Mouse (Mus musculus): ENCODE data around the gene Sucnr1. TPM values are rescaled to one million over a fixed set of nuclear protein-coding genes. Genes with fewer than 3 reads are reported as not detected.

Sucnr1 gene
- polyA plus RNA-seq, 1 experiment from 2014 or later, result 0.05 TPM

GRCm38 (mm10) chr3:60080572-60080971, 1.1 kb upstream of the Sucnr1 start:
- Histone ChIP-seq H3K4me1 (ENCODE audit: control insufficient read depth, low read depth, low read length) (no peaks in the 10 kb centered on the region), H3K27me3 (ENCODE audit: control insufficient read depth, insufficient read depth, low read depth, low read length) (no peaks in the 10 kb centered on the region), H3K9me3 (replicated peaks; ENCODE audit: control insufficient read depth, low read length) (no peaks in the 10 kb centered on the region), H3K27ac (ENCODE audit: low read length) (no peak overlapping the region), H3K4me3 (ENCODE audit: low read depth, low read length) (no peak overlapping the region), H3K9ac (ENCODE audit: low read depth, low read length) (no peak overlapping the region), H3K4me2 (ENCODE audit: low read depth, low read length) (no peak overlapping the region), H3K36me3 (ENCODE audit: control insufficient read depth, insufficient read depth) (no peaks in the 10 kb centered on the region)
- no peak for ATAC-seq (ENCODE audit: low read depth)
- WGBS (ENCODE audit: insufficient replicate concordance), result 17% methylated on average over 4 of the region's 4 CpGs

- Histone ChIP-seq H3K4me3 (ENCODE audit: low read depth, low read length) (no peak overlapping the region), H3K4me1 (ENCODE audit: control insufficient read depth, low read depth, low read length) (no peaks in the 10 kb centered on the region), H3K4me2 (ENCODE audit: low read depth, low read length) (no peak overlapping the region), H3K27ac (ENCODE audit: low read length) (no peak overlapping the region), H3K9ac (ENCODE audit: low read depth, low read length) (no peak overlapping the region), H3K9me3 (replicated peaks; ENCODE audit: control insufficient read depth, low read length) (no peaks in the 10 kb centered on the region), H3K36me3 (ENCODE audit: control insufficient read depth, insufficient read depth) (no peaks in the 10 kb centered on the region), H3K27me3 (ENCODE audit: control insufficient read depth, insufficient read depth, low read depth, low read length) (no peaks in the 10 kb centered on the region)
- 70% methylated on average over 3 of the region's 3 CpGs for WGBS (ENCODE audit: insufficient replicate concordance)
- no peak for ATAC-seq (ENCODE audit: low read depth)
Observed at GRCm38 (mm10) chr3:60082746-60083145, 1.1 kb downstream of the Sucnr1 start.

- Histone ChIP-seq H3K9me3 (replicated peaks; ENCODE audit: control insufficient read depth, low read length) (no peaks in the 10 kb centered on the region), H3K4me2 (ENCODE audit: low read depth, low read length) (no peak overlapping the region), H3K27me3 (ENCODE audit: control insufficient read depth, insufficient read depth, low read depth, low read length) (no peaks in the 10 kb centered on the region), H3K36me3 (ENCODE audit: control insufficient read depth, insufficient read depth) (no peaks in the 10 kb centered on the region), H3K4me1 (ENCODE audit: control insufficient read depth, low read depth, low read length) (no peaks in the 10 kb centered on the region), H3K27ac (ENCODE audit: low read length) (no peak overlapping the region), H3K9ac (ENCODE audit: low read depth, low read length) (no peak overlapping the region), H3K4me3 (ENCODE audit: low read depth, low read length) (no peak overlapping the region)
- WGBS (ENCODE audit: insufficient replicate concordance), result 43% methylated on average over 2 of the region's 2 CpGs
- no peak for ATAC-seq (ENCODE audit: low read depth)
Observed at GRCm38 (mm10) chr3:60085729-60086128, 4.1 kb downstream of the Sucnr1 start.

- 61% methylated on average over 8 of the region's 8 CpGs for WGBS (ENCODE audit: insufficient replicate concordance)
- H3K9me3 ChIP-seq (replicated peaks; ENCODE audit: control insufficient read depth, low read length), result no peaks in the 10 kb centered on the region
- H3K4me1 ChIP-seq (ENCODE audit: control insufficient read depth, low read depth, low read length), result no peaks in the 10 kb centered on the region; the same call in 1 of the 2 replicates
- no peak overlapping the region for H3K9ac ChIP-seq (ENCODE audit: low read depth, low read length)
- no peak overlapping the region for H3K4me3 ChIP-seq (ENCODE audit: low read depth, low read length)
- ATAC-seq (ENCODE audit: low read depth), result no peak
- no peaks in the 10 kb centered on the region for H3K27me3 ChIP-seq (ENCODE audit: control insufficient read depth, insufficient read depth, low read depth, low read length)
- H3K27ac ChIP-seq (ENCODE audit: low read length), result no peak overlapping the region
- H3K4me2 ChIP-seq (ENCODE audit: low read depth, low read length), result no peak overlapping the region
- no peaks in the 10 kb centered on the region for H3K36me3 ChIP-seq (ENCODE audit: control insufficient read depth, insufficient read depth)
Observed at GRCm38 (mm10) chr3:60091321-60091720, 9.7 kb downstream of the Sucnr1 start.

GRCm38 (mm10) chr3:60094386-60095156, 12.9 kb downstream of the Sucnr1 start:
- H3K4me1 ChIP-seq (ENCODE audit: control insufficient read depth, low read depth, low read length), result no peaks in the 10 kb centered on the region; the same call in 1 of the 2 replicates
- peak; percentile 87 for ATAC-seq (ENCODE audit: low read depth)
- H3K4me2 ChIP-seq (ENCODE audit: low read depth, low read length), result no peak overlapping the region
- H3K9me3 ChIP-seq (replicated peaks; ENCODE audit: control insufficient read depth, low read length), result no peaks in the 10 kb centered on the region
- no peaks in the 10 kb centered on the region for H3K27me3 ChIP-seq (ENCODE audit: control insufficient read depth, insufficient read depth, low read depth, low read length)
- no peaks in the 10 kb centered on the region for H3K36me3 ChIP-seq (ENCODE audit: control insufficient read depth, insufficient read depth)
- H3K9ac ChIP-seq (ENCODE audit: low read depth, low read length), result no peak overlapping the region
- WGBS (ENCODE audit: insufficient replicate concordance), result 21% methylated on average over 2 of the region's 2 CpGs
- H3K4me3 ChIP-seq (ENCODE audit: low read depth, low read length), result no peak overlapping the region
- H3K27ac ChIP-seq (ENCODE audit: low read length), result peak overlapping the region; percentile 73

GRCm38 (mm10) chr3:60096941-60097340, 15.3 kb downstream of the Sucnr1 start:
- H3K4me2 ChIP-seq (ENCODE audit: low read depth, low read length), result no peak overlapping the region
- H3K9me3 ChIP-seq (replicated peaks; ENCODE audit: control insufficient read depth, low read length), result no peaks in the 10 kb centered on the region
- H3K4me3 ChIP-seq (ENCODE audit: low read depth, low read length), result no peak overlapping the region
- WGBS (ENCODE audit: insufficient replicate concordance), result 57% methylated on average over 3 of the region's 3 CpGs
- H3K36me3 ChIP-seq (ENCODE audit: control insufficient read depth, insufficient read depth), result no peaks in the 10 kb centered on the region
- no peaks in the 10 kb centered on the region; the same call in 1 of the 2 replicates for H3K4me1 ChIP-seq (ENCODE audit: control insufficient read depth, low read depth, low read length)
- no peak overlapping the region for H3K27ac ChIP-seq (ENCODE audit: low read length)
- H3K27me3 ChIP-seq (ENCODE audit: control insufficient read depth, insufficient read depth, low read depth, low read length), result no peaks in the 10 kb centered on the region
- no peak for ATAC-seq (ENCODE audit: low read depth)
- H3K9ac ChIP-seq (ENCODE audit: low read depth, low read length), result no peak overlapping the region

GRCm38 (mm10) chr3:60097485-60097884, 15.8 kb downstream of the Sucnr1 start:
- no peaks in the 10 kb centered on the region for H3K9me3 ChIP-seq (replicated peaks; ENCODE audit: control insufficient read depth, low read length)
- no peaks in the 10 kb centered on the region for H3K27me3 ChIP-seq (ENCODE audit: control insufficient read depth, insufficient read depth, low read depth, low read length)
- ATAC-seq (ENCODE audit: low read depth), result no peak
- no peak overlapping the region for H3K9ac ChIP-seq (ENCODE audit: low read depth, low read length)
- no peak overlapping the region for H3K27ac ChIP-seq (ENCODE audit: low read length)
- 70% methylated on average over 2 of the region's 2 CpGs for WGBS (ENCODE audit: insufficient replicate concordance)
- no peak overlapping the region for H3K4me3 ChIP-seq (ENCODE audit: low read depth, low read length)
- no peaks in the 10 kb centered on the region for H3K36me3 ChIP-seq (ENCODE audit: control insufficient read depth, insufficient read depth)
- H3K4me2 ChIP-seq (ENCODE audit: low read depth, low read length), result no peak overlapping the region
- no peaks in the 10 kb centered on the region; the same call in 1 of the 2 replicates for H3K4me1 ChIP-seq (ENCODE audit: control insufficient read depth, low read depth, low read length)

- Histone ChIP-seq H3K4me3 (ENCODE audit: low read depth, low read length) (no peak overlapping the region), H3K36me3 (ENCODE audit: control insufficient read depth, insufficient read depth) (no peaks in the 10 kb centered on the region), H3K4me2 (ENCODE audit: low read depth, low read length) (no peak overlapping the region), H3K9ac (ENCODE audit: low read depth, low read length) (no peak overlapping the region), H3K27me3 (ENCODE audit: control insufficient read depth, insufficient read depth, low read depth, low read length) (no peaks in the 10 kb centered on the region), H3K9me3 (replicated peaks; ENCODE audit: control insufficient read depth, low read length) (no peaks in the 10 kb centered on the region), H3K4me1 (ENCODE audit: control insufficient read depth, low read depth, low read length) (no peaks in the 10 kb centered on the region; the same call in 1 of the 2 replicates), H3K27ac (ENCODE audit: low read length) (no peak overlapping the region)
- WGBS (ENCODE audit: insufficient replicate concordance), result 47% methylated on average over 1 of the region's 1 CpGs
- peak; percentile 69; the same call in 1 of the 2 replicates for ATAC-seq (ENCODE audit: low read depth)
Observed at GRCm38 (mm10) chr3:60098521-60098920, 16.9 kb downstream of the Sucnr1 start.

- no peak for ATAC-seq (ENCODE audit: low read depth)
- Histone ChIP-seq H3K27ac (ENCODE audit: low read length) (no peak overlapping the region), H3K4me2 (ENCODE audit: low read depth, low read length) (no peak overlapping the region), H3K9ac (ENCODE audit: low read depth, low read length) (no peak overlapping the region), H3K9me3 (replicated peaks; ENCODE audit: control insufficient read depth, low read length) (no peaks in the 10 kb centered on the region), H3K4me3 (ENCODE audit: low read depth, low read length) (no peak overlapping the region), H3K27me3 (ENCODE audit: control insufficient read depth, insufficient read depth, low read depth, low read length) (no peaks in the 10 kb centered on the region), H3K4me1 (ENCODE audit: control insufficient read depth, low read depth, low read length) (no peaks in the 10 kb centered on the region), H3K36me3 (ENCODE audit: control insufficient read depth, insufficient read depth) (no peaks in the 10 kb centered on the region)
- 57% methylated on average over 2 of the region's 2 CpGs for WGBS (ENCODE audit: insufficient replicate concordance)
Observed at GRCm38 (mm10) chr3:60104462-60105109, 22.9 kb downstream of the Sucnr1 start.
